Mouse (Mus musculus) thymus, adult 2 months (tissue): ENCODE measurements around the gene Fkbp9.

ENCODE experiments used
- CTCF ChIP-seq: fragments of 200-500 bp; IDR thresholded peaks from 2 replicates; pipeline ENCODE4 v1.5.1; 2012; ENCODE audit warnings: mild to moderate bottlenecking, control low read depth, low read length, moderate library complexity, borderline replicate concordance; ENCODE audit not compliant: control insufficient read depth, poor library complexity, insufficient read depth; ENCODE audit errors: extremely low read depth
- POLR2A ChIP-seq: fragments of 200-500 bp; IDR thresholded peaks from 2 replicates; pipeline ENCODE4 v1.6.1; 2012; ENCODE audit warnings: mild to moderate bottlenecking, low read length, control low read depth, moderate library complexity; ENCODE audit not compliant: control insufficient read depth, poor library complexity, insufficient read depth; ENCODE audit errors: extremely low read depth

- TF ChIP-seq CTCF (no peak), POLR2A (no peak)
These were observed 2.9 kb downstream of the Fkbp9 start for GRCm38 (mm10) chr6:56834769-56835168.
